In the genomic region with DNA sequence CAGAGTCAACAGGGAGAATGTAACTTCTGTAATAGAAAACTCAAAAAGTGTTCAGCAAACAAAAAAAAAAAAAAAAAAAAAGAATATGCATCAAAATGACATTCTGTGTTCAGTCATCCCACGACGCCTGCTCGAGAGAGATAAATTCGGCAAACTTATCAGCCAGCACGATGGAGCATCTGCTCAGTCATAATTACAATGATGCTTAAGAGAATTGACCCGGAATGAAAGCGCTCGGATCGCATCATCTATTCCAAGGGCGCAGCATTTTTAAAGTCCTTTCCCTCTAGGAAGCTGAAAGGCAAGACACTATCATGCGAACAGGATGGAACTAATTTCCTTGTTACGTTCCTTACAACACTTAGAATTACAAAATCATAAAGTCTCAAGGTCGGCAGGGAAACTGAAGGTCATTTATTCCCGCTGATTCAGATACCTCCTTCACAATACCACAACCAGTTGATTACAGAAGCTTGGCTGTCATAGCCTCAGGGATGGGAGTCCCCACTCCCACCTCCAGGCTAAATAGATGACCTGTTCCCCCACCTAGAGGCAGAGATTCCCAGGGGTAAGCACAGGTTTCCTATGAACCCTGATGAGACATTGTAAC, we compare ENCODE assay signal across 21 mouse cellular contexts.
DNase-seq lines count a peak whose midpoint lies in the region; ATAC-seq lines count a peak whose summit lies in the region.
"Had no signal": no experiment of that assay in that cellular context is flagged by ENCODE, and none has a peak within 500 bp of the region (broad histone marks: within the 10 kb centered on the region; RNA-seq: fewer than 3 reads in every experiment).

No protein-coding gene starts in this region.

- DNase-seq in hindbrain, embryonic 10.5 days (ENCODE audit: low spot score), result no peak
- peak; percentile 41 for DNase-seq in midbrain, embryonic 14.5 days
- DNase-seq in testis, postnatal 10 days (ENCODE audit: low spot score), result peak; percentile 16
- DNase-seq in testis, postnatal 14 days (ENCODE audit: low spot score), result no peak
- DNase-seq in gastrocnemius, postnatal 14 days, result no peak
- DNase-seq: adrenal gland, adult 2 months; adrenal gland, postnatal 25 days; cerebellum, adult 11-12 months; cerebellum, adult 9-10 months; cerebellum, postnatal 36 days; gastrocnemius, postnatal 10 days; heart, postnatal 36 days had no signal

- H3K9me3 ChIP-seq in hindbrain, embryonic 15.5 days, result no peaks in the 10 kb centered on the region
- peaks cover 23% of the 10 kb centered on the region for H3K9me3 ChIP-seq in hindbrain, embryonic 10.5 days
- 0 out of 2 replicates have a peak, but pooled peaks cover 3% of the 10 kb centered on the region for H3K9me3 ChIP-seq in midbrain, embryonic 14.5 days (ENCODE audit: control insufficient read depth, low read length)
- H3K9me3 ChIP-seq in midbrain, embryonic 16.5 days (replicated peaks; ENCODE audit: control insufficient read depth, low read length, poor library complexity, severe bottlenecking), result no peaks in the 10 kb centered on the region; the same call in 1 of the 2 replicates
- H3K9me3 ChIP-seq: forebrain, embryonic 12.5 days; intestine, embryonic 15.5 days had no signal

- 65% methylated on average over 14 of the region's 14 CpGs for WGBS in hindbrain, embryonic 15.5 days
- WGBS in hindbrain, embryonic 10.5 days, result 94% methylated on average over 14 of the region's 14 CpGs
- WGBS in midbrain, embryonic 14.5 days, result 79% methylated on average over 14 of the region's 14 CpGs
- WGBS in midbrain, embryonic 16.5 days, result 75% methylated on average over 14 of the region's 14 CpGs

- H3K27ac ChIP-seq in hindbrain, embryonic 15.5 days (replicated peaks), result peak overlapping the region; percentile 42; the same call in 1 of the 2 replicates
- H3K27ac ChIP-seq in hindbrain, embryonic 10.5 days, result no peak overlapping the region
- no peak overlapping the region for H3K27ac ChIP-seq in midbrain, embryonic 14.5 days (replicated peaks; ENCODE audit: low read depth, low read length)
- no peak overlapping the region for H3K27ac ChIP-seq in midbrain, embryonic 16.5 days (ENCODE audit: low read length)
- H3K27ac ChIP-seq: embryonic facial prominence, embryonic 13.5 days; forebrain, embryonic 12.5 days; hindbrain, embryonic 14.5 days; intestine, embryonic 15.5 days had no signal

- H3K9ac ChIP-seq in hindbrain, embryonic 15.5 days, result no peak overlapping the region
- no peak overlapping the region for H3K9ac ChIP-seq in midbrain, embryonic 14.5 days (replicated peaks; ENCODE audit: low read length)
- H3K9ac ChIP-seq in midbrain, embryonic 16.5 days (ENCODE audit: low read depth, low read length), result no peak overlapping the region
- H3K9ac ChIP-seq: embryonic facial prominence, embryonic 13.5 days; forebrain, embryonic 12.5 days; heart, embryonic 12.5 days; hindbrain, embryonic 14.5 days; intestine, embryonic 15.5 days had no signal

- intact Hi-C loops in gastrocnemius, postnatal 14 days (cut with DNase I; ENCODE audit: low total_unique reads), result no loop called here

- H3K27me3 ChIP-seq in hindbrain, embryonic 15.5 days, result no peaks in the 10 kb centered on the region
- no peaks in the 10 kb centered on the region for H3K27me3 ChIP-seq in hindbrain, embryonic 10.5 days (ENCODE audit: insufficient read depth, poor library complexity, severe bottlenecking)
- H3K27me3 ChIP-seq in midbrain, embryonic 14.5 days (ENCODE audit: control insufficient read depth, insufficient read depth, low read length), result no peaks in the 10 kb centered on the region
- no peaks in the 10 kb centered on the region for H3K27me3 ChIP-seq in midbrain, embryonic 16.5 days (ENCODE audit: control insufficient read depth, insufficient read depth, low read depth, low read length)
- H3K27me3 ChIP-seq: embryonic facial prominence, embryonic 13.5 days; forebrain, embryonic 12.5 days; heart, embryonic 12.5 days; intestine, embryonic 15.5 days had no signal

- no peak overlapping the region; the same call in 1 of the 2 replicates for H3K4me2 ChIP-seq in hindbrain, embryonic 15.5 days
- H3K4me2 ChIP-seq in midbrain, embryonic 14.5 days (ENCODE audit: low read length), result no peak overlapping the region
- no peak overlapping the region for H3K4me2 ChIP-seq in midbrain, embryonic 16.5 days (ENCODE audit: low read length)
- H3K4me2 ChIP-seq: embryonic facial prominence, embryonic 13.5 days; forebrain, embryonic 12.5 days; heart, embryonic 12.5 days; hindbrain, embryonic 14.5 days; intestine, embryonic 15.5 days had no signal

- H3K36me3 ChIP-seq in hindbrain, embryonic 15.5 days, result no peaks in the 10 kb centered on the region
- H3K36me3 ChIP-seq in hindbrain, embryonic 10.5 days, result 0 out of 2 replicates have a peak, but pooled peaks cover 4% of the 10 kb centered on the region
- no peaks in the 10 kb centered on the region for H3K36me3 ChIP-seq in midbrain, embryonic 14.5 days (ENCODE audit: control insufficient read depth, insufficient read depth, low read length)
- H3K36me3 ChIP-seq in midbrain, embryonic 16.5 days (ENCODE audit: control insufficient read depth, insufficient read depth, low read length), result no peaks in the 10 kb centered on the region
- H3K36me3 ChIP-seq: embryonic facial prominence, embryonic 13.5 days; heart, embryonic 12.5 days; intestine, embryonic 15.5 days had no signal

- no peak for ATAC-seq in hindbrain, embryonic 15.5 days (ENCODE audit: low FRiP score, low read depth)
- no peak for ATAC-seq in midbrain, embryonic 14.5 days (ENCODE audit: low FRiP score, low TSS enrichment)
- no peak for ATAC-seq in midbrain, embryonic 16.5 days
- ATAC-seq in inflammation-experienced regulatory T-cells, adult 6 months, result no peak
- ATAC-seq: forebrain, embryonic 16.5 days; intestine, embryonic 15.5 days had no signal

- H3K4me3 ChIP-seq in hindbrain, embryonic 15.5 days, result no peak overlapping the region
- H3K4me3 ChIP-seq in hindbrain, embryonic 10.5 days, result no peak overlapping the region
- H3K4me3 ChIP-seq in midbrain, embryonic 14.5 days (replicated peaks; ENCODE audit: low read depth, low read length), result no peak overlapping the region
- H3K4me3 ChIP-seq in midbrain, embryonic 16.5 days (ENCODE audit: low read depth, low read length), result no peak overlapping the region
- H3K4me3 ChIP-seq: embryonic facial prominence, embryonic 13.5 days; forebrain, embryonic 12.5 days; heart, embryonic 12.5 days; intestine, embryonic 15.5 days had no signal

- H3K4me1 ChIP-seq in hindbrain, embryonic 15.5 days (replicated peaks), result no peaks in the 10 kb centered on the region
- no peaks in the 10 kb centered on the region for H3K4me1 ChIP-seq in hindbrain, embryonic 10.5 days (replicated peaks)
- H3K4me1 ChIP-seq in midbrain, embryonic 14.5 days (ENCODE audit: control insufficient read depth, insufficient read depth, low read length), result no peaks in the 10 kb centered on the region
- H3K4me1 ChIP-seq in midbrain, embryonic 16.5 days (ENCODE audit: control insufficient read depth, insufficient read depth, low read length), result no peaks in the 10 kb centered on the region
- H3K4me1 ChIP-seq: embryonic facial prominence, embryonic 13.5 days; forebrain, embryonic 12.5 days; heart, embryonic 12.5 days; intestine, embryonic 15.5 days had no signal

Comparison
In these comparisons a context has a peak if more than half of its experiments do, and no peak if none do; other contexts are left out.
1. DNase-seq: peak in midbrain, embryonic 14.5 days (single experiment) and testis, postnatal 10 days (single experiment); none in hindbrain, embryonic 10.5 days (single experiment), testis, postnatal 14 days (single experiment) and gastrocnemius, postnatal 14 days (single experiment).